Mouse (Mus musculus) heart, postnatal 0 days (tissue): ENCODE measurements around the gene Wasf3. TPM values are rescaled to one million over a fixed set of nuclear protein-coding genes. Genes with fewer than 3 reads are reported as not detected.

Source experiments
- ATAC-seq: fragments of 200-750 bp; cut with Nextera tagmentation; 2 replicates; pipeline ENCODE4 v1.8.0; 2017; ENCODE audit warnings: low read depth, moderate number of reproducible peaks, moderate library complexity; ENCODE audit not compliant: insufficient read depth
- DNase-seq: peaks from one replicate; pipeline ENCODE4 v3.0.0-alpha.2; 2016; ENCODE audit warnings: low spot score
- H3K27ac ChIP-seq: fragments of 300-500 bp; sonication (generic); 2 replicates; pipeline ENCODE4 v1.5.1; 2014; ENCODE audit warnings: low read depth, mild to moderate bottlenecking
- H3K27me3 ChIP-seq: fragments of 300-500 bp; sonication (generic); 2 replicates; pipeline ENCODE4 v1.6.1; 2014; ENCODE audit warnings: low read length, mixed read lengths; ENCODE audit not compliant: control insufficient read depth, insufficient read depth
- H3K36me3 ChIP-seq: fragments of 300-500 bp; sonication (generic); replicated peaks from 2 replicates; pipeline ENCODE4 v1.6.1; 2014; ENCODE audit warnings: low read length, mixed read lengths; ENCODE audit not compliant: control insufficient read depth, insufficient read depth
- H3K4me1 ChIP-seq: fragments of 300-500 bp; sonication (generic); 2 replicates; pipeline ENCODE4 v1.6.1; 2014; ENCODE audit warnings: antibody characterized with exemption; ENCODE audit not compliant: control insufficient read depth, insufficient read depth
- H3K4me2 ChIP-seq: fragments of 300-500 bp; sonication (generic); 2 replicates; pipeline ENCODE4 v1.6.1; 2014; ENCODE audit warnings: low read depth, mild to moderate bottlenecking, low read length, moderate library complexity
- H3K4me3 ChIP-seq: fragments of 300-500 bp; sonication (generic); 2 replicates; pipeline ENCODE4 v1.5.1; 2014; ENCODE audit warnings: low read depth, low read length
- H3K9ac ChIP-seq: fragments of 300-500 bp; sonication (generic); replicated peaks from 2 replicates; pipeline ENCODE4 v1.6.1; 2014; ENCODE audit warnings: low read depth, low read length, mixed read lengths
- H3K9me3 ChIP-seq: fragments of 300-500 bp; sonication (generic); replicated peaks from 2 replicates; pipeline ENCODE4 v1.6.1; 2016; ENCODE audit warnings: low read length; ENCODE audit not compliant: control insufficient read depth
- CTCF ChIP-seq: IDR thresholded peaks from 2 replicates; pipeline ENCODE4 v1.5.1; 2016; ENCODE audit warnings: antibody characterized with exemption, control low read depth, low read depth
- EP300 ChIP-seq: IDR thresholded peaks from 2 replicates; pipeline ENCODE4 v1.6.1; 2016; ENCODE audit warnings: antibody characterized with exemption, low read depth
- WGBS: fragments of 180-500 bp; shearing (Covaris S2); extraction: QIAGEN DNeasy Blood & Tissue Kit; methylation state at CpG from one replicate; pipeline ENCODE4 v1.1.7; 2014; 5-methylcytosine and 5-hydroxymethylcytosine counted together
- polyA plus RNA-seq: library from polyadenylated mRNA; unstranded; fragments of >200 nt; fragmentation: Nextera tagmentation; extraction: Ambion mirVana; gene quantifications from 2 replicates; pipeline ENCODE4 v1.2.1, GENCODE M21; 2015
- total RNA-seq: library from RNA; depleted of rRNA; stranded (reverse); fragments of >200 nt; gene quantifications from 2 replicates; pipeline ENCODE4 v1.2.3, GENCODE M21; 2014; ENCODE audit warnings: low replicate concordance; rRNA removed

Wasf3 gene
- total RNA-seq = 0.23 TPM in 1 of 2 replicates, not detected in the other
- polyA plus RNA-seq = 0.08 and 0.11 TPM in 2 replicates

- no peaks in the 10 kb centered on the region for H3K36me3 ChIP-seq
- 3% methylated on average over 51 of the region's 66 CpGs for WGBS
- ATAC-seq = peak; percentile 63
- H3K27me3 ChIP-seq = peaks cover 26% of the 10 kb centered on the region
- no peak for DNase-seq
- H3K4me3 ChIP-seq = peak within 1 kb of the TSS; percentile 31
- H3K27ac ChIP-seq = no peak within 1 kb of the TSS
- TF ChIP-seq EP300 (no peak), CTCF (no peak)
- H3K9me3 ChIP-seq = peaks cover 3% of the 10 kb centered on the region
- H3K4me1 ChIP-seq = no peaks in the 10 kb centered on the region
- H3K4me2 ChIP-seq = peak within 1 kb of the TSS; percentile 54
- no peak within 1 kb of the TSS for H3K9ac ChIP-seq
Measured at GRCm38 (mm10) chr5:146384935-146385591, at the start of gene Wasf3. Gene Wasf3 (plus strand): TSS chr5:146384985.

- no peak for ATAC-seq
- TF ChIP-seq CTCF (no peak), EP300 (no peak)
- H3K9ac ChIP-seq = no peak overlapping the region
- no peaks in the 10 kb centered on the region for H3K27me3 ChIP-seq
- no peak overlapping the region for H3K27ac ChIP-seq
- no peak overlapping the region for H3K4me3 ChIP-seq
- no peak for DNase-seq
- H3K36me3 ChIP-seq = no peaks in the 10 kb centered on the region
- WGBS = 60% methylated on average over 9 of the region's 9 CpGs
- no peaks in the 10 kb centered on the region for H3K9me3 ChIP-seq
- no peak overlapping the region for H3K4me2 ChIP-seq
- H3K4me1 ChIP-seq = no peaks in the 10 kb centered on the region
Measured at GRCm38 (mm10) chr5:146338064-146338463, 46.7 kb upstream of the Wasf3 start.

GRCm38 (mm10) chr5:146340037-146340436, 44.7 kb upstream of the Wasf3 start:
- TF ChIP-seq CTCF = no peak
- TF ChIP-seq EP300 = no peak

GRCm38 (mm10) chr5:146344911-146345686, 39.7 kb upstream of the Wasf3 start:
- Histone ChIP-seq H3K9me3 (no peaks in the 10 kb centered on the region), H3K9ac (no peak overlapping the region), H3K27me3 (no peaks in the 10 kb centered on the region), H3K4me1 (no peaks in the 10 kb centered on the region), H3K4me3 (no peak overlapping the region), H3K4me2 (no peak overlapping the region), H3K36me3 (no peaks in the 10 kb centered on the region), H3K27ac (no peak overlapping the region)
- WGBS = 85% methylated on average over 12 of the region's 12 CpGs
- TF ChIP-seq EP300 (no peak), CTCF (no peak)
- no peak for ATAC-seq
- no peak for DNase-seq

More at GRCm38 (mm10) chr5:146340037-146340436, 44.7 kb upstream of the Wasf3 start:
- H3K4me3 ChIP-seq = no peak overlapping the region
- no peak overlapping the region for H3K4me2 ChIP-seq
- no peaks in the 10 kb centered on the region for H3K27me3 ChIP-seq
- WGBS = 72% methylated on average over 4 of the region's 4 CpGs
- H3K9ac ChIP-seq = no peak overlapping the region
- H3K36me3 ChIP-seq = no peaks in the 10 kb centered on the region
- ATAC-seq (no peak), DNase-seq (no peak)
- no peaks in the 10 kb centered on the region for H3K4me1 ChIP-seq
- H3K27ac ChIP-seq = no peak overlapping the region
- no peaks in the 10 kb centered on the region for H3K9me3 ChIP-seq

GRCm38 (mm10) chr5:146347081-146347480, 37.7 kb upstream of the Wasf3 start:
- Histone ChIP-seq H3K36me3 (no peaks in the 10 kb centered on the region), H3K9ac (no peak overlapping the region), H3K27ac (no peak overlapping the region), H3K4me2 (no peak overlapping the region), H3K27me3 (no peaks in the 10 kb centered on the region), H3K4me3 (no peak overlapping the region), H3K4me1 (no peaks in the 10 kb centered on the region), H3K9me3 (no peaks in the 10 kb centered on the region)
- ATAC-seq (no peak), DNase-seq (no peak)
- 72% methylated on average over 6 of the region's 6 CpGs for WGBS
- TF ChIP-seq EP300 (no peak), CTCF (no peak)
